Mouse (Mus musculus): ENCODE results near the gene Vasn.

The Vasn gene

DNA sequence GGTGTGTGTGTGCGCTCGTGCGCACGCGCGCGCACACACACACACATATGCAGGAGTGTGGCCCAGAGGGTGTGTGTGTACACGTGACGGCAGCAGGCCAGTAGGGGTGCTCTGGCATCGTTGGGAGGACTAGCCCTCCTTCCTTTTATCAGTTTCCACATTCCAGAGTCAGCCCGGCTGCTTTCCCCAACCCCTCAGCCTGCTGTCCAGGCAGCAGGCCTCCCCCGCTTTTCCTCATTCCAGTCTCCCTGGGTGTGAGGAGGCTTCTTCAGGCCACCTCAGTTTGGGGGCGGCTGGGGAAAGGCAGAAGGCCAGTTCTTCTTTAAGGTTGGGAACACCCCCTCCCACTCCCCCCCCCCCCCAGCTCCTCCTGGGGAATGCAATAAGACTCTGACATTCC is 2.4 kb downstream of the Vasn start:
- DNase-seq (ENCODE audit: low spot score in 2 of 2): peak in 1 of 2 experiments; percentile 72

DNA sequence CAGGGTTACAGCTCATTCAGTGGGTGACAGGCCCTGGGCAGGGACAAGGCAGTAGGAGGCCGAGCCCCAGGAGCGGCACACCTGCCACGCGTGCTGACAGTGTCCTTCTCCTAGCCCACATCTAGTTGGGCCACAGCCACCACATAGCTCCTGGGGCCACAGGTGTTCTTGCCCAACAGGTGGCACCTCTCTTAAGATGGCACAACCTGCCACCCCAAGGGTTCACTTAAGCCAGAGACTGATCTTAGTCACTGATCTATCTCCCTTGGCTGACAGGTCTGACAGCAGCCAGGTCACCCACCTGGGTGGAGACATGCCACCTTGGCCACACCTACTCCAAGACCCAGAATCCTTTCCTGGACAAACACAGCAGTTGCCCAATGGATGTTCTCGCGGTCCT is 3.2 kb downstream of the Vasn start:
- DNase-seq (ENCODE audit: low spot score in 2 of 2): no peak

DNA sequence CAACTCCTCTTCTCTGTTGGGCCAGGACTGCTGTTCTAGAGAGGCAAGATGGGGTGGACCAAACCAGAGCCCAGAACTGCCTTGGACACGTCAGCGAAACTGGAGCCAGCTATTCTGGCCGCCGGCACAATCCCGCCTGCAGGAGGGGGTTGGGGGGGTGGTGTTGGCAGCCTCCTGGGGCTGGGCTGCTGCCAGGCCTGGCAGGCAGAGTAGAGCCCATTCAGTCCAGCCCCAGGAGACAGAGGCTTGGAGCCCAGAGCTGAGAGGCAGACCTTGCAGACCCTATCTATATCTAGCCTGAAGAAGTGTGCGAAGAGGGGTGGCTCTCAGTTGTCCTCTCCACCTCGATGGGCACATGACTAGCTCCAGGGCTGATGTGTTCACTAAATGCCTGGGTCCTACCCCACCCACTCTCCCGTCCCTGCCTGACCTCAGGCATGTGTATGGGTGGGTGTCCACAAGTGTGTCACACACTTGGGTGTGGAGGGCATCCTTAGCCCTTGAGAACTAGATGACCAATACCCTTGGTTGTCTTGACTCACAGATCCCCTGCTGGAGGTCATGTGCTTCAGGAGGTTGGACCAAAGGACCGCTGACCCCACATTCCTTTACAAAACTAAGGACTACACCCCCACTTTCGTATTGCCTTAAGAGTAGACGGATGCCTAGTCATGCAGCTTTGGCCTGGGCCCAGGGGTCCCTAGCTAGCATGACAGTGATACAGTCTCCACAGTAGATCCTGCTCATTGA is 4.1 kb downstream of the Vasn start:
- DNase-seq (ENCODE audit: low spot score in 2 of 2): peak in 1 of 2 experiments; percentile 75

DNA sequence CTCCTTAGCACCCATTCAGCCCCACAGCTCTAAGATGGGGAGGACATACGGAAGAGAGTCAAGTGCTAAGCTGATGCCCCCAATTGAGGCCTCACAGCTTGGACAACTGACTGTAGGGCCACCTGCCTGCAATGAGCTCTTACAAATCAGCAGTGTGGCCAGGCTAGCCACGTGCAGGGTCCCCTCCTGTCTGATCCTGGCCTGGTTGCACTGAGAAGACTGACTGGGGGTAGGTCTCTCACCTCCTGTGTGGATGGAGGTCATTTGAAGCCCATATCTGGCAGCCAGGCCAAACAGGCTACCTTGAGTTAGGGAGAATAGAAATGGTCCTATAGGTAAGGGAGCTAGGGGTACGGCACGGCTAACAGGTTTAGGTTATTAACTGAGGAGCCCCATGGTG is 6.1 kb downstream of the Vasn start:
- DNase-seq (ENCODE audit: low spot score in 2 of 2): no peak

DNA sequence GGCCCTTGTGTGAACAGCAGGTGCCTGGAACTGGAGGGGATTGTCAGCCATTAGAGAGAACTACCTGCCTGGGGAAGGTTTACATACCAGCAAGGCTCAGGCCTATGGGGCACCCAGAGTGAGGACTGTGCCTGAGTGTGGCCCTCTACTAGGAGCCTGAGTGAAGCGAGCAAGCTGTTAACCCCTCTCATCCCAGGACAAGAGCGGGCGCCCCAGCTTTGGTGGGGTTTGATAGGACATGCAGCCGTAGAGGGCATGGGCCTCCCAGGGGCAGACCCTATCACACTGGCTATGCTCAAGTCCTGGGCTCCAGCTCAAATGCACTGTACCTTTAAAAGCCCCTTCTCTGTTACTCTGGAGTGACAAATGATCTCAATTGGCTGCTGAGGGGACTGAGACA is 7.1 kb downstream of the Vasn start:
- no peak for DNase-seq (ENCODE audit: low spot score in 2 of 2)

DNA sequence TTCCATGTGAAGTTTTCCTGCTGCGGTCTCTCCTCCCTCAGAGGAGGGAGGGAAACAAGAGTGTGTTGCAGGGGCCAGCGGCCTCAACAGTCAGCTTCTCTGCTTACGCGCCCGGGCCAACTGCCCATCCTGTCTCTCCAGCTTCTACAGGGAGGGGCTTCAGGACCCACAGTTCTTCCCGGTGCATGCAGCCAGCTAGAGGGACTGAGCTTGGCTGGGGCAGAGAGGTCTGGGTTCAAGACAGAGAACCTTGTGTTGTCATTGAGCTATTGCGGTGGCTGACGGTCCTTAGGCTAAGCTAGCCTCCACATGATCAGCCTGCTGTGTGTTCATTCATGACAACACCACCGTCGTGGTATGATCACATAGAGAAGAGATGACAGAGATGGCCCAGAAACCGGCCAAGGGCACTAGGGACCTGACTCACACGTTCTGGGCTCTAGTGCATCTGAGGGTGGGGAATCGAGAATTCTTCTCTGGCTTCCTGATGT is 8.0 kb downstream of the Vasn start:
- DNase-seq (ENCODE audit: low spot score in 2 of 2): no peak

DNA sequence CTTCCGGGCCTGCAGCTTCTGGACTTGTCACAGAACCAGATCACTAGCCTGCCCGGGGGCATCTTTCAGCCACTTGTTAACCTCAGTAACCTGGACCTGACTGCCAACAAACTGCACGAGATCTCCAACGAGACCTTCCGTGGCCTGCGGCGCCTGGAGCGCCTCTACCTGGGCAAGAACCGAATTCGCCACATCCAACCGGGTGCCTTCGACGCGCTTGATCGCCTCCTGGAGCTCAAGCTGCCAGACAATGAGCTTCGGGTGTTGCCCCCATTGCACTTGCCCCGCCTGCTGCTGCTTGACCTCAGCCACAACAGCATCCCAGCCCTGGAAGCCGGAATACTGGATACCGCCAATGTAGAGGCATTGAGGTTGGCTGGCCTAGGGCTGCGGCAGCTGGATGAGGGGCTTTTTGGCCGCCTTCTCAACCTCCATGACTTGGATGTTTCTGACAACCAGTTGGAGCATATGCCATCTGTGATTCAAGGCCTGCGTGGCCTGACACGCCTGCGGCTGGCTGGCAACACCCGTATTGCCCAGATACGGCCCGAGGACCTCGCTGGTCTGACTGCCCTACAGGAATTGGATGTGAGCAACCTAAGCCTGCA is 8.8 kb downstream of the Vasn start:
- no peak for DNase-seq (ENCODE audit: low spot score in 2 of 2)

DNA sequence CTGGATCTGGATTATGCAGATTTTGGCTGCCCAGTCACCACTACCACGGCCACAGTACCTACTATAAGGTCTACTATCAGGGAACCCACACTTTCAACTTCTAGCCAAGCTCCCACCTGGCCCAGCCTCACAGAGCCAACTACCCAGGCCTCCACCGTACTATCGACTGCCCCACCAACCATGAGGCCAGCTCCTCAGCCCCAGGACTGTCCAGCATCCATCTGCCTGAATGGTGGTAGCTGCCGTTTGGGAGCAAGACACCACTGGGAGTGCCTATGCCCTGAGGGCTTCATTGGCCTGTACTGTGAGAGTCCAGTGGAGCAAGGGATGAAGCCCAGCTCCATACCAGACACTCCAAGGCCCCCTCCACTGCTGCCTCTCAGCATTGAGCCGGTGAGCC is 9.5 kb downstream of the Vasn start:
- DNase-seq (ENCODE audit: low spot score in 2 of 2): no peak

DNA sequence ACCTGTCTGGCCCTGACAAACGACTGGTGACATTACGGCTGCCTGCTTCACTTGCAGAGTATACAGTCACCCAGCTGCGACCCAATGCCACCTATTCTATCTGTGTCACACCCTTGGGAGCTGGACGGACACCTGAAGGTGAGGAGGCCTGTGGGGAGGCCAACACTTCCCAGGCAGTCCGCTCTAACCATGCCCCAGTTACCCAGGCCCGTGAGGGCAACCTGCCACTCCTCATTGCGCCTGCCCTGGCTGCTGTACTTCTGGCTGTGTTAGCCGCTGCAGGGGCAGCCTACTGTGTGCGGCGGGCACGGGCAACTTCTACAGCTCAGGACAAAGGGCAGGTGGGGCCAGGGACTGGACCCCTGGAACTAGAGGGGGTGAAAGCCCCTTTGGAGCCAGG is 10.0 kb downstream of the Vasn start:
- no peak for DNase-seq (ENCODE audit: low spot score in 2 of 2)

DNA sequence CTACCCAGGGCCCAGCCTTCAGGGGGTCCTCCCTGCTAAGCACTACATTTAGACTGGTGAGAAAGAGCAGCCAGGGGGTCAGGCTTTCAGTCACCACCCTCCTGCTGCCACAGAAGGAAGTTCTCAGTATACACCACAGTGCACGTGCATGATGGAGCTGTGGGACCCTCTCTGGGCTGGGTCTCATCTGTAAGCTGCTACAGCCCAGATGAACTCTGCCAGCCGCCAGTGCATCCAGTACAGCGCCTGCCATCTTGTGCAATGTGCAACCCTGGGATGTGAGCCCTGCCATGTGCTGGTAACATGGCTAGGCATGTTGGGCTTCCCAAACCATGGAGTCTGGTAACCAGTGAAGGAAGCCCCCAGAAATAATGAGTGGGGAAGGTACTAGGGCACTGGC is 10.4 kb downstream of the Vasn start:
- DNase-seq (ENCODE audit: low spot score in 2 of 2): no peak

DNA sequence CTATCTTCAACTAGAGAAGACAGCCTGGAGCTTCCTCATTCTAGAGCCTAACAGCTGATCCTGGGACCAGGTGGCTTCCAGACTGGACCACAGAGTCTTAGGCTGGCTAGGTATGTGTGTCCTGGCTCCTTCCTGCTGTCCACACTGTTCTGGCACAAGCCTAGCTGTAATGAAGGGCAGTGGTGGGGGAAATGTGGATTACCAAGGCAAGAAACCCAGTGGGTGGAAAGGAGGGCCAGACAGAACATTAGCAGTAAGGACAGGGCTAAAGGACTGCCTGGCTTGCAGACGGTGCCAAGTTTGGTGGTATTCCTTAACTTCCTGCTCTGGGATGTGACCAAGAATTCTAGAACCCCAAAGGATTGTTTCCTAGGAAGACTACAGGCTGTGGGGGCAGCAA is 11.3 kb downstream of the Vasn start:
- DNase-seq (ENCODE audit: low spot score in 2 of 2): no peak

DNA sequence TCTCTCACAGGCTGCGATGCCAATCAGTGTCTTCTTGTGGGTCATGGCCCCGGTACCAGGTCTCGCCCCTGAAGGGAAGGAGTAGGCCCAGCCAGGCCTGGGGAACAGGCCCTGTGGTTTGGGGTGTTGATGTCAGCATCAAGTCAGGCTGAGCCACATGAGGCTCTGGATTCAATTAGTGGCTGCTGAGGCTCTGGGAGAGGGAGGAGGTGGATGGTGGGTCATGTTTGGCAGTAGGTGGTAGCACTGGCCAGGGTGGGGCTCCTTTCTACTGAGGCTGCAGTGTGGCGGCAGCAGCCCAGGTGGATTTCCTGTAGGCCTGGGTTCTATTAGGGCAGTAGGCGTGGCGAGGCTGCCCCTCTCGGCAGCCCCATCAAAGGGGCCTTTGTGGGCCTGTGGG is 11.9 kb downstream of the Vasn start:
- DNase-seq (ENCODE audit: low spot score in 2 of 2): no peak

DNA sequence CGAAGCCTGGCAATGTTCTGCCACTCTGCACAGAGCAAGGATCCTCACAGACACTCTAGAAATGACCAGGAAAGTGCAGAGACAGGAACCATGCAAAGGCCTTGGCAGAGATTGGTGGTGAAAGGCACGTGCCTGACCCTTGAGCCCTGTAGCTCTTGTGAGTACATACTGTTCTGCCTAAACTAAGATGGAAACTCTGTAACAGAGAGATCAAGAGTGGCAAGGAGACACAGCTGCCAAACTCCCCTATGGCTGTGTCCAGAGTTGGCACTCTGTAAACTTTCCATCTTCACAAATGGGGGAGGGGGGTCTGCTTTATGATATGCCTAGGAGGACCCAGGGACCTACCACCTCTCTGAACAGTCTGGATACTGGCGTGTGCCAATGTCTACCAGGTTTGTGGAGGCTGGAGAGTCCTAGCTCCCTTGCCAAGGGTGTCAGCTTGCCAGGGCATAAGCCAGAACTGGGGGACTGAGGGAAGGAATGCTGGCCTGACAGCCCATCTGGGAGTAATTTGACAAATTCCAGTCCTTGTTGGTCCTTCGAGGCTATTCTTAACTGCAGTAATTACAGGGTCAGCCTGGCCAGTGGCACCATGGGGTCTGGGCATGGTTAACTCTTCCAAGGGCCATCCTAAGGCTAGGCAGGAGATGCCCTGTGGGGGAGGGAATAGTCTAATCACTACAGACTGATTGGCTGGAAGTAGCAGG is 13.1 kb downstream of the Vasn start:
- no peak for DNase-seq (ENCODE audit: low spot score in 2 of 2)

DNA sequence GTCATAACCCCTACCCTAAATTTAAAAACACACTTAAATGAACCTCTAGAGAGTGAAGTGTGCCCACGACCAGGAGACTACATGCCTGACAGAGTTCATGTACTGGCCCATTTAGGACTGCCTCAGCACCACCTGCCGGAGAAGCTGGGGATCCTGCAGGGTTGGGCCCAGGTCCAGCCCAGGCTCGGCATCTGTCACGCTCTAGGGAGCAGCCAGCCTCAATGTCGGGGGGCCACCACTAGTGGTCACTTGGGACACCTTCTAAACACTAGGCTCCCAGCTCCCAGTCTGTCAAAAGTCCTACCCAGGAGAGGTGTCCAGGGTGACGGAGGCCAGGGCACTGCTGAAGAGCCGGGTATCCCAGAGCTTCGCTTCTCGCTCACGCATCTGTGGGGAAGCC is 15.0 kb downstream of the Vasn start:
- DNase-seq (ENCODE audit: low spot score in 2 of 2): no peak

DNA sequence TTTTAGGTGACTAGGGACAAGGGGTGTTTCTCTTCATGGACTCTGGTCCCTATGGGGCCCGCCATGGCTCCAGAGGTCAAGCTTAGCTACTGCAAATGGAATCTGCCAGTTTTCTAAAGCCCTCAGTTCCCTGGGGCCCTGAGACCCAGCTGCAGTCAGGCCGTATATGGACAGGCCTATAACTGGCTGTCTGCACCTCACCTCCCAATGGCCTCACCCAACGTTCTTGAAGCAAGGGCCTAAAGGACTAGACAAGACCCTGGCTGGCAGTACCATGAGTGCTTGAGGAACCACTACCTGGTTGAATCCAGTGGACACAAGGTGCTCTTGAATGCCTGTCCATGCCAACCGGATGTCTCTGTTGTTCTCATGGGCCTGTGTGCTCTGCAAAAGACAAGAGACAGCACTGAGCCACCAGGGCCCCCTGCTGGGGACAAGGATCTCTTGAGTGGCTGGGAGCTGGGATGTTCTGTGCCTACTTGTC is 15.6 kb downstream of the Vasn start:
- DNase-seq (ENCODE audit: low spot score in 2 of 2): no peak

DNA sequence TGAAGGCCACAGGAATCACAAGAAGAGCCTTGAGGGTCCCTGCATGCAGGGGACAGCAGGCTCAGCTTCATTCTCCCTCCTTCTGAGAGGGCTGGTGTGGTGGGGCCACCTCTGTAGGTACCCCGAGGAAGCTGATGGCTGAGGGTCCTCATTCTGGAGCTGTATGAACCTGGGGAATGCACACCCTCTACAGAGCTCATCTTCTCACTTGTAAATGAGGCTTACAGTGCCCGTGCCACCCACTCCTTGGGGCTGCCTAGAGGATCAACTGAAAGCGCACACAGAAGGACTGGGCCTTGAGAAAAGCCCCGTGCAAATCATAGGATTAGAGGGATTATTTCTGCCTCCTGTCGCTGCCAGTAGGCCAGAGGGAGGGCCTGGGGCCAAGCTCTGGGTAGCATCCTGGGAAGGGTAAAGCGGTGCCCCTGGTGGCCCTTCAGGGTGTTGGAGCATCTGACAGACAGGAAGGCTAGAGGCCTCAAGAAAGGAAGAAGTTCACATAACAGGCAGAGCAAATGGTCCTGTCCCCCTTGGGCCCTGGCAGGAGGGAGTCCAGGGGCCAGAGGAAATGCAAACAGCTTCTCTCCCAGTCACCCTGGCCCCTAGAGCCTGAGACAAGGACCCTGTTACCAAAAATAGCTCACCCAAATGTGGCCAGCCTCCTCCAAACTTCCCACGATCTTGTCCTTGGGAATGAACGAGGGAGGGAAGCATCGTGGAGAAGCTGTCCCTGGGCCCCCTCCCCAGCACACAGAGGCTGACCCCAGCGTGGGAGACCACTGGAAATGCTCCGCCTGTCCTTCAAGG is 16.2 kb downstream of the Vasn start:
- DNase-seq (ENCODE audit: low spot score in 2 of 2): no peak

DNA sequence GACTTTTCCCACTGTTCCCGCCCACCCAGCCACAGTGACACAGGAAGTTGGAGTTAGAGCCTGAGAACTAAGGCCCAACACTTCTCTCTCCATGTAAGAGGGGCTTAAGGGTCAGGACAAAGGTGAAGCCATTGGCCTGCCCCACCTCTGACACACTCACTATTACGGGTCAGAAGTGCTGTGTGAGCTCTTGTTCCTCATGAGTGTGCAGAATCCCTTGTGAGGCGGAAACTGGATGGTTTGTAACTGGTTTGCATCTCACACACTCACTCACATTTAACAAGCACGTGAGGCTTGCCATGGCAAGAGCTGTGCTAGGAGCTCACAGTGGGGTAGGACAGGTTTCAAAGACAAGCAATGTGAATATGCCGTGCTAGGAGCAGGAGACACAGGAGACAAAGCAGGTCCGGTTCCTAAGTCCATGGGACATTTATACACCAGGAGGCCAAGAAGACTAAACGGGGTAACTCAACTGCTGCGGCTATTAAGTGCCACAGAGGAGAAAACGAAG is 16.9 kb downstream of the Vasn start:
- no peak for DNase-seq (ENCODE audit: low spot score in 2 of 2)

DNA sequence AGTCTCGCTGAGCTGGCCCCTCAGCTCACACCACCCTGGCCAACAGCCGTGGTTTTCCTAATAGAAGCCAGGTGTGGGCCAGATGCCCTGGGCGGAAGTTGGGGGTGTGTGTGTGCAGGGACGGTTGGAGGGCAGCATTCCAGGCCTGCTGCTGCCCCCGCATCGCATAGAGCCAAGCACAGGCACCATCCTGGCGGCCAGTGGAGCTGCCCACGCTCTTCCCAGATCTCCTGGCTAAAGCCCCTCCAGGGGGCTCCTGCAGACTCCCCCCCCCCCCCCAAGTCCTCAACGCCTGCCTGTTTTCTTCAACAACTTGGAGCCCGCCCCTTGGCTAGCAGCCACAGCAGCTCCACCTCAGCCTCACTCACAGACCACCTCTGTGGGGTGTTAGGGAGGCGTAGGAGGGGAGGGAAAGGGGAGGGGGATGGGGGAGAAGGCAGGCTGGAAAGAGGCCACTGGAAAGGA is 19.1 kb downstream of the Vasn start:
- no peak for DNase-seq (ENCODE audit: low spot score in 2 of 2)

DNA sequence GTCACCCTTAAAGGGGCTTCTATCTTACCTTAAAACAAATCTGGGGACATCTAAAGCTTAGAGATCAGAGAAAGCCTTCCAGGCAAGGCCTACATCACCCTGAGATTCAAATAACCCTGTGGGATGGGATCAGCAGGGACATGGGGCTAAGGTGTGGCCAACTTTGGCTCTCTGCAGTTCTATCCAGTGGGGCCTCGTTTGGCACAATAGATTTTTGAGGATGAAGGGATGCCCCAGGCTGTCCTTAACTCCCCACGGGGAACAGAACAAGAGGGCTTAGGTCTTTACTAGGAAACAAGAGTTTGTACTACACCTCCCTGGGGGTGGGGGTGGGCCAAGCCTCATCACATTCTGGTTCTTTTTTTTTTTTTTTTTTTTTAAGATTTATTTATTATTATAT is 19.6 kb downstream of the Vasn start:
- no peak for DNase-seq (ENCODE audit: low spot score in 2 of 2)

DNA sequence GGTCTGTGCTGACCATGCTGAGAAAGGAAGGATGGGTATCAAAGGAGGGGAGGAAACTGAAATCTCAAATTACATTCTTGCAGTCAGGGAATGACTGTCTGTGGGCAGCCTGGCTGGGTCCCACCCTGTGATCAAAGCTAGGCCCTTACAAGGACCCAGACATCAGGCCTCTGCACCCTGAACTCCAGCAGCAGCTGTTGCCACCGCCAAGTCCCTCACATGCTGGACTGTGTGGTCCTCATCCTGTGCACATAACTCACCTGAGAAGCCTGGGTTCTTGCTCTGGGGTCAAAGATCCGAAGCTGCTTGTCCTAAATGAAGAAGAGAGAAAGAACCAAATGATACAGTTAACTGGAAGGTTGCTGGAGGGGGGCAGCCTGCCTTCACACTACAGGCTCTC is 21.9 kb downstream of the Vasn start:
- DNase-seq (ENCODE audit: low spot score in 2 of 2): no peak

DNA sequence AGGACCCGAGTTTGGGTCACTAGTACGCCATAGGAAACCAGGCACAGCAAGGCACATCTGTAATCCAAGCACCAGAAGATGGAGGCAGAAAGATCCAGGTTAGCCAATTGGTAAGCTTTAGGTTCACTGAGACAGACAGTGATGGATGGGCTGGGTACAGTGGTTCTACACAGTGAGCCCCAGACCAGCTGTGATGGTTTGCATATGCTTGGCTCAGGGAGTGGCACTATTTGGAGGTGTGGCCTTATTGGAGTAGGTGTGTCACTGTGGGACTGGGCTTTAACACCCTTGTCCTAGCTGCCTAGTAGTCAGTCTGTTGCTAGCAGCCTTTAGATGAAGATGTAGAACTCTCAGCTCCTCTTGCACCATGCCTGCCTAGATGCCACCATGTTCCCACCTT is 24.1 kb downstream of the Vasn start:
- DNase-seq (ENCODE audit: low spot score in 2 of 2): no peak

DNA sequence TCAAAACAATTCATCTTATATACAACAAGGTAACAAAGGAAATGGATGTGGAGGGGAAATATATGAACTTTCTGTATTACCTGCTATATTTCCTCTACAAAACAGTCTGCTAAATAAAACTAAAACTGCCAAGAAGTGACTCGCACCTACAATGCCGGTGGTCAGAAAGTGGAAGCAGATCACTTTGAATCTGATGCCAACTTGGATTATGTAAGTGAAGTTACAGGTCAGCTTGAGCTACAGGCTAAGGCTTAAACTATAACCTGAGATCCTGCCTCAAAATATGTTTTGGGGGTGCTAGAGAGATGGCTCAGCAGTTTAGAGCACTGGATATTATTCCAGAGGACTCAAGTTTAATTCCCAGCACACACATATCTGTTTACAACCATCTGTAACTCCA is 26.0 kb downstream of the Vasn start:
- DNase-seq (ENCODE audit: low spot score in 2 of 2): no peak
